Mouse (Mus musculus) kidney, embryonic 15.5 days (tissue): Measurements from ENCODE around the gene Gclc. TPM values are rescaled to one million over a fixed set of nuclear protein-coding genes. Genes with fewer than 3 reads are reported as not detected.
"Not testable (repeated sequence)": the region's sequence is repeated elsewhere in the genome, so short reads cannot be mapped to it uniquely, and the experiment has no call there.

Experiments used
- ATAC-seq: fragments of 200-750 bp; cut with Nextera tagmentation; replicated peaks from 2 replicates; pipeline ENCODE4 v1.8.0; 2017; ENCODE audit warnings: moderate TSS enrichment; ENCODE audit not compliant: low FRiP score
- H3K27ac ChIP-seq: fragments of 300-500 bp; sonication (generic); 2 replicates; pipeline ENCODE4 v1.5.1; 2015; ENCODE audit warnings: mild to moderate bottlenecking, inconsistent platforms
- H3K27me3 ChIP-seq: fragments of 300-500 bp; sonication (generic); 2 replicates; pipeline ENCODE4 v1.6.1; 2015; ENCODE audit warnings: inconsistent platforms
- H3K36me3 ChIP-seq: fragments of 300-500 bp; sonication (generic); 2 replicates; pipeline ENCODE4 v1.6.1; 2015; ENCODE audit warnings: inconsistent platforms
- H3K4me1 ChIP-seq: fragments of 300-500 bp; sonication (generic); 2 replicates; pipeline ENCODE4 v1.6.1; 2015; ENCODE audit warnings: inconsistent platforms
- H3K4me2 ChIP-seq: fragments of 300-500 bp; sonication (generic); 2 replicates; pipeline ENCODE4 v1.6.1; 2015; ENCODE audit warnings: moderate library complexity, mild to moderate bottlenecking, inconsistent platforms
- H3K4me3 ChIP-seq: fragments of 300-500 bp; sonication (generic); replicated peaks from 2 replicates; pipeline ENCODE4 v1.5.1; 2015; ENCODE audit warnings: mild to moderate bottlenecking, inconsistent platforms
- H3K9ac ChIP-seq: fragments of 300-500 bp; sonication (generic); 2 replicates; pipeline ENCODE4 v1.6.1; 2015; ENCODE audit warnings: mild to moderate bottlenecking, inconsistent platforms
- H3K9me3 ChIP-seq: fragments of 300-500 bp; sonication (generic); replicated peaks from 2 replicates; pipeline ENCODE4 v1.6.1; 2016; ENCODE audit warnings: inconsistent platforms
- WGBS: fragments of 180-500 bp; shearing (Covaris S2); methylation state at CpG from one replicate; pipeline ENCODE4 v1.1.7; 2015; ENCODE audit warnings: mixed read lengths; 5-methylcytosine and 5-hydroxymethylcytosine counted together
- polyA plus RNA-seq: library from polyadenylated mRNA; unstranded; fragments of >200 nt; fragmentation: Nextera tagmentation; extraction: Ambion mirVana; gene quantifications from 2 replicates; pipeline ENCODE4 v1.2.1, GENCODE M21; 2015

Gene Gclc
- polyA plus RNA-seq, 1 experiment from 2014 or later, result 24.2 TPM

- Histone ChIP-seq H3K4me3 (no peak overlapping the region), H3K27me3 (no peaks in the 10 kb centered on the region), H3K9ac (no peak overlapping the region), H3K36me3 (no peaks in the 10 kb centered on the region), H3K4me2 (no peak overlapping the region), H3K9me3 (no peaks in the 10 kb centered on the region), H3K27ac (no peak overlapping the region), H3K4me1 (no peaks in the 10 kb centered on the region)
- ATAC-seq, result no peak
- WGBS, result 85% methylated on average over 1 of the region's 1 CpGs
Measured at GRCm38 (mm10) chr9:77719675-77720074, 34.7 kb upstream of the Gclc start.

GRCm38 (mm10) chr9:77722381-77722780, 32.0 kb upstream of the Gclc start:
- no peaks in the 10 kb centered on the region for H3K36me3 ChIP-seq
- H3K4me1 ChIP-seq, result no peaks in the 10 kb centered on the region
- H3K27ac ChIP-seq, result no peak overlapping the region
- no peaks in the 10 kb centered on the region for H3K9me3 ChIP-seq
- 88% methylated on average over 1 of the region's 1 CpGs for WGBS
- no peak for ATAC-seq
- H3K9ac ChIP-seq, result no peak overlapping the region
- H3K4me2 ChIP-seq, result no peak overlapping the region
- no peaks in the 10 kb centered on the region for H3K27me3 ChIP-seq
- H3K4me3 ChIP-seq, result no peak overlapping the region

GRCm38 (mm10) chr9:77724216-77724615, 30.1 kb upstream of the Gclc start:
- no peaks in the 10 kb centered on the region for H3K27me3 ChIP-seq
- no peak overlapping the region for H3K9ac ChIP-seq
- no peak overlapping the region for H3K27ac ChIP-seq
- 59% methylated on average over 6 of the region's 6 CpGs for WGBS
- no peaks in the 10 kb centered on the region for H3K4me1 ChIP-seq
- no peak overlapping the region for H3K4me3 ChIP-seq
- H3K36me3 ChIP-seq, result no peaks in the 10 kb centered on the region
- no peak overlapping the region for H3K4me2 ChIP-seq
- H3K9me3 ChIP-seq, result no peaks in the 10 kb centered on the region
- ATAC-seq, result no peak

- Histone ChIP-seq H3K27me3 (no peaks in the 10 kb centered on the region), H3K4me1 (no peaks in the 10 kb centered on the region), H3K4me3 (no peak overlapping the region), H3K27ac (no peak overlapping the region), H3K9me3 (no peaks in the 10 kb centered on the region), H3K9ac (no peak overlapping the region), H3K4me2 (no peak overlapping the region), H3K36me3 (no peaks in the 10 kb centered on the region)
- 79% methylated on average over 8 of the region's 8 CpGs for WGBS
- ATAC-seq, result no peak
Measured at GRCm38 (mm10) chr9:77725448-77725847, 28.9 kb upstream of the Gclc start.

- 85% methylated on average over 6 of the region's 6 CpGs for WGBS
- H3K4me3 ChIP-seq, result no peak overlapping the region
- H3K27me3 ChIP-seq, result no peaks in the 10 kb centered on the region
- H3K4me2 ChIP-seq, result no peak overlapping the region
- H3K9me3 ChIP-seq, result no peaks in the 10 kb centered on the region
- no peak for ATAC-seq
- H3K4me1 ChIP-seq, result no peaks in the 10 kb centered on the region
- H3K9ac ChIP-seq, result no peak overlapping the region
- H3K36me3 ChIP-seq, result no peaks in the 10 kb centered on the region
- no peak overlapping the region for H3K27ac ChIP-seq
Measured at GRCm38 (mm10) chr9:77726018-77726684, 28.2 kb upstream of the Gclc start.

- no peak overlapping the region for H3K9ac ChIP-seq
- H3K9me3 ChIP-seq, result no peaks in the 10 kb centered on the region
- no peaks in the 10 kb centered on the region for H3K27me3 ChIP-seq
- H3K4me3 ChIP-seq, result no peak overlapping the region
- H3K4me1 ChIP-seq, result no peaks in the 10 kb centered on the region
- H3K27ac ChIP-seq, result no peak overlapping the region
- H3K4me2 ChIP-seq, result no peak overlapping the region
- WGBS, result 84% methylated on average over 2 of the region's 2 CpGs
- H3K36me3 ChIP-seq, result no peaks in the 10 kb centered on the region
- ATAC-seq, result no peak
Measured at GRCm38 (mm10) chr9:77727012-77727411, 27.3 kb upstream of the Gclc start.

GRCm38 (mm10) chr9:77732067-77732466, 22.3 kb upstream of the Gclc start:
- no peak overlapping the region for H3K4me3 ChIP-seq
- H3K27ac ChIP-seq, result no peak overlapping the region
- H3K4me2 ChIP-seq, result no peak overlapping the region
- ATAC-seq, result no peak
- 70% methylated on average over 3 of the region's 3 CpGs for WGBS
- no peaks in the 10 kb centered on the region for H3K9me3 ChIP-seq
- H3K27me3 ChIP-seq, result no peaks in the 10 kb centered on the region
- H3K36me3 ChIP-seq, result no peaks in the 10 kb centered on the region
- no peak overlapping the region for H3K9ac ChIP-seq
- H3K4me1 ChIP-seq, result no peaks in the 10 kb centered on the region

- Histone ChIP-seq H3K27me3 (no peaks in the 10 kb centered on the region), H3K27ac (no peak overlapping the region), H3K9ac (no peak overlapping the region), H3K4me2 (no peak overlapping the region), H3K9me3 (no peaks in the 10 kb centered on the region), H3K4me3 (no peak overlapping the region), H3K4me1 (no peaks in the 10 kb centered on the region), H3K36me3 (no peaks in the 10 kb centered on the region)
- no peak for ATAC-seq
- 82% methylated on average over 6 of the region's 6 CpGs for WGBS
Measured at GRCm38 (mm10) chr9:77737298-77738041, 16.9 kb upstream of the Gclc start.

GRCm38 (mm10) chr9:77741452-77741851, 12.9 kb upstream of the Gclc start:
- no peak for ATAC-seq
- no peak overlapping the region for H3K27ac ChIP-seq
- H3K4me3 ChIP-seq, result no peak overlapping the region
- H3K27me3 ChIP-seq, result no peaks in the 10 kb centered on the region
- H3K4me2 ChIP-seq, result no peak overlapping the region
- H3K4me1 ChIP-seq, result no peaks in the 10 kb centered on the region
- WGBS, result 56% methylated on average over 1 of the region's 1 CpGs
- no peak overlapping the region for H3K9ac ChIP-seq
- no peaks in the 10 kb centered on the region for H3K36me3 ChIP-seq
- H3K9me3 ChIP-seq, result no peaks in the 10 kb centered on the region

GRCm38 (mm10) chr9:77744798-77745197, 9.5 kb upstream of the Gclc start:
- 0 out of 2 replicates have a peak, but pooled peaks have one; percentile 18 for ATAC-seq
- WGBS, result 55% methylated on average over 3 of the region's 3 CpGs
- no peak overlapping the region for H3K27ac ChIP-seq

GRCm38 (mm10) chr9:77746315-77746714, 8.0 kb upstream of the Gclc start:
- no peak overlapping the region for H3K27ac ChIP-seq
- peaks cover 9% of the 10 kb centered on the region for H3K4me1 ChIP-seq
- H3K4me2 ChIP-seq, result no peak overlapping the region
- no peaks in the 10 kb centered on the region for H3K9me3 ChIP-seq
- H3K4me3 ChIP-seq, result no peak overlapping the region
- H3K27me3 ChIP-seq, result no peaks in the 10 kb centered on the region
- ATAC-seq, result no peak
- 33% methylated on average over 2 of the region's 2 CpGs for WGBS
- H3K9ac ChIP-seq, result no peak overlapping the region
- no peaks in the 10 kb centered on the region for H3K36me3 ChIP-seq

More at GRCm38 (mm10) chr9:77744798-77745197, 9.5 kb upstream of the Gclc start:
- no peaks in the 10 kb centered on the region for H3K36me3 ChIP-seq
- H3K9me3 ChIP-seq, result no peaks in the 10 kb centered on the region
- H3K4me1 ChIP-seq, result peaks cover 1% of the 10 kb centered on the region
- no peak overlapping the region for H3K4me2 ChIP-seq
- no peaks in the 10 kb centered on the region for H3K27me3 ChIP-seq
- H3K9ac ChIP-seq, result no peak overlapping the region
- no peak overlapping the region for H3K4me3 ChIP-seq

- not testable (repeated sequence) for H3K4me3 ChIP-seq, H3K4me2 ChIP-seq, H3K27ac ChIP-seq, H3K9me3 ChIP-seq, H3K36me3 ChIP-seq, ATAC-seq, H3K27me3 ChIP-seq, H3K9ac ChIP-seq
- H3K4me1 ChIP-seq, result peaks cover 13% of the 10 kb centered on the region
- 89% methylated on average over 1 of the region's 1 CpGs for WGBS
Measured at GRCm38 (mm10) chr9:77748292-77748691, 6.0 kb upstream of the Gclc start.
